Mouse (Mus musculus) CH12.LX (cell line): ENCODE results near the gene Cep41.

Source experiments
- CTCF ChIP-seq, 2 experiments: IDR thresholded peaks in 1 of 2; conservative IDR thresholded peaks in 1 of 2; 2 replicates each; pipeline ENCODE4 v1.5.1; 2011 to 2012; ENCODE audit warnings: low read depth in 2 of 2, low read length in 2 of 2, improper control_type of control experiment in 1 of 2, inconsistent platforms in 1 of 2, mild to moderate bottlenecking in 1 of 2, moderate library complexity in 1 of 2
- HCFC1 ChIP-seq: IDR thresholded peaks from 2 replicates; pipeline ENCODE4 v1.6.1; 2012; ENCODE audit warnings: low read depth, mild to moderate bottlenecking, inconsistent platforms, low read length, improper control_type of control experiment

GRCm38 (mm10) chr6:30605672-30606071, 87.9 kb downstream of the Cep41 start:
- TF ChIP-seq HCFC1: no peak
- TF ChIP-seq CTCF (conservative IDR thresholded peaks at IDR 0.05 in 1 of 2, IDR thresholded peaks at IDR 0.05 in 1 of 2; ENCODE audit: low read depth in 2 of 2, low read length in 2 of 2): no peak
